Mouse (Mus musculus) E14TG2a.4 (cell line): ENCODE measurements around the gene Olfr734.

Experiments
- H3K27me3 ChIP-seq: 2 replicates; pipeline ENCODE4 v1.6.1; 2014; ENCODE audit warnings: low read length, control low read depth; ENCODE audit not compliant: insufficient read depth
- H3K36me3 ChIP-seq: 2 replicates; pipeline ENCODE4 v1.6.1; 2014; ENCODE audit warnings: low read length, control low read depth; ENCODE audit not compliant: insufficient read depth
- H3K4me1 ChIP-seq: replicated peaks from 2 replicates; pipeline ENCODE4 v1.6.1; 2014; ENCODE audit warnings: low read depth, low read length, control low read depth
- H3K4me3 ChIP-seq: replicated peaks from 2 replicates; pipeline ENCODE4 v1.5.1; 2014; ENCODE audit warnings: mild to moderate bottlenecking, low read length
- H3K9me3 ChIP-seq: 2 replicates; pipeline ENCODE4 v1.6.1; 2014; ENCODE audit warnings: low read length, control low read depth
- CTCF ChIP-seq: conservative IDR thresholded peaks from 2 replicates; pipeline ENCODE4 v1.5.1; 2014; ENCODE audit warnings: low read length
- NANOG ChIP-seq: IDR thresholded peaks from 2 replicates; pipeline ENCODE4 v1.6.1; 2014; ENCODE audit warnings: borderline replicate concordance, low read length, mixed read lengths
- POU5F1 ChIP-seq: IDR thresholded peaks from 2 replicates; pipeline ENCODE4 v1.6.1; 2014; ENCODE audit warnings: low read length, borderline replicate concordance

The Olfr734 gene

DNA sequence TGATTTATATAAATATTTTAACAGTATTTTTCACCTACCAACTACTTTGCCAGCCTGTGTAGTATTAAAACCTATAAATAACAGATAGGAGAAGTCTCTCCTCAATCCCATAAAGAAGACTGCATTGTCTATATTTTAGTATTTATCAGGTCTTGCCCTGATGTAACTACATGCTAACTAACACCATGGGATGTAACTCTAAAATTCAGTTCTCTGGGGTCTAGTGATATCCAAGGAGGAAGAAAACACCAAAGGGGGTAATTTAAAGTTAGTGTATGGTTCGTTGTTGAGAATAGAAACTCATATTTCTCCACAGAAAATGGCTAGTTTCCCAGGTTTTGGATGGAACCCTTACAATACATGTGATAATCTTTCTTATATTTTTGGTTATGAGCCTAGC is at the start of gene Olfr734:
TSS of gene Olfr734 (minus strand) at position 101 of the 400 bp plus-strand sequence.
- TF ChIP-seq NANOG (no peak), POU5F1 (no peak), CTCF (no peak)
- H3K4me1 ChIP-seq = no peaks in the 10 kb centered on the region
- H3K36me3 ChIP-seq = no peaks in the 10 kb centered on the region
- no peak within 1 kb of the TSS for H3K4me3 ChIP-seq
- H3K9me3 ChIP-seq = peaks cover 7% of the 10 kb centered on the region; the same call in 1 of the 2 replicates
- no peaks in the 10 kb centered on the region for H3K27me3 ChIP-seq

DNA sequence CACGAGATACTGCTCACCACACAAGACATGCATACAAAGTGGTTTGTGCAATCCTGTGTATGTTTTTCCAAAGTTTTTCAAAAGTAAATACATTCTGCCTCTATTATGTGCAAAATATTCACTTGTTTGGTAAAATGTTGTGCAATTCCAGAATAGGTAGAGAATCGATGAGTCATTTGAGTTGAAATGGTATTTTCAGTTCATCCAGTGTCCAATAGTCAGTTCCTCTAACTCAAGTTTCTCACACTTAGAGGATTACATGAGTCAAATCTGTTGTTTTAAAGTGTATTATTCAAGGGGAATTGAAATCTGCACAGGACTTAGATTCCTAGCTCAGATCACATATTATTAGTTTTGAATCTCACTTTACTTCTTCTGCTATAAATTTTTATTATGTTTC is 37.0 kb upstream of the Olfr734 start:
- Histone ChIP-seq H3K36me3 (no peaks in the 10 kb centered on the region), H3K27me3 (no peaks in the 10 kb centered on the region), H3K9me3 (no peaks in the 10 kb centered on the region), H3K4me1 (no peaks in the 10 kb centered on the region), H3K4me3 (no peak overlapping the region)
- TF ChIP-seq CTCF (no peak), POU5F1 (no peak), NANOG (no peak)

DNA sequence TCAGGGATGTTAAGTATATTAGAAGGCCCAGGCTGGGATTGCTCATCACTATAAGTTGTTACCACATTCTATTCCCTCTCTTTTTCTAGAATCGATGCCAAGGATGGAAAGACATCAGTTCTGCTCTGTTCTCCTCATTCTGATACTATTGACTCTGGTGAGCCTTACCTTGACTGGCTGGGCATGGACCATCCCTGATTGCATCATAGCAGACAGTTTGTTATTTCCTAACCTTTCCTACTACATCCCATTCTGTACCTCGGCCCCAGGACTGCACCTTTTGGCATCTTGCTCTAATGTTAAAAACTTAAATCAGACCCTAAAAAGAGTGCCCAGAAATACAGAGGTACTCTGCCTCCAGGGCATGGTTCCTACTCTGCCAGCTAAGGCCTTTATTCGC is 33.9 kb upstream of the Olfr734 start:
- Histone ChIP-seq H3K9me3 (peaks cover 4% of the 10 kb centered on the region; the same call in 1 of the 2 replicates), H3K4me3 (no peak overlapping the region), H3K27me3 (no peaks in the 10 kb centered on the region), H3K4me1 (no peaks in the 10 kb centered on the region), H3K36me3 (no peaks in the 10 kb centered on the region)
- TF ChIP-seq POU5F1 (no peak), NANOG (no peak), CTCF (no peak)

DNA sequence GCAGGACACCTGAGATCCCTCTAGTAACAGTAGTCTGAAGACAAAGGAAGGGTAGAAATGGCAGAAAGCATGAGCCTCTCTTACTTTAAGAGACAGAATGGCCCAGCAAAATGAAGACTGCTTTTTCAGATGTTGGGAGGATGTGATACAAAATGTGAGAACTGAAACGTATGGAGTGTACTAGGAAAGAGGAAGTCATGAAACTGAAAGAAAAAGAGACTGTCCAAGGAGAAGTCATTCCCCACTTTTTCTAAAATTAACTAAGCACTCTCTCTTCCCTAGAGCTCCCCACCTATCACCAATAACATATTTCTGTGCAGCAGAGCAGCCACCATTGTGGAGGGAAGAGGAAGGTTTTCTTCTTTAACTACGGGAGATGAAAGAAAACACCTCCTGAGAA is 31.0 kb upstream of the Olfr734 start, which contains the start of gene Tlr11:
TSS of gene Tlr11 (plus strand) at position 322 of the 400 bp plus-strand sequence.
- Histone ChIP-seq H3K4me1 (no peaks in the 10 kb centered on the region), H3K4me3 (no peak within 1 kb of the TSS), H3K27me3 (no peaks in the 10 kb centered on the region), H3K9me3 (peaks cover 17% of the 10 kb centered on the region), H3K36me3 (no peaks in the 10 kb centered on the region)
- TF ChIP-seq POU5F1 (no peak), CTCF (no peak), NANOG (no peak)

DNA sequence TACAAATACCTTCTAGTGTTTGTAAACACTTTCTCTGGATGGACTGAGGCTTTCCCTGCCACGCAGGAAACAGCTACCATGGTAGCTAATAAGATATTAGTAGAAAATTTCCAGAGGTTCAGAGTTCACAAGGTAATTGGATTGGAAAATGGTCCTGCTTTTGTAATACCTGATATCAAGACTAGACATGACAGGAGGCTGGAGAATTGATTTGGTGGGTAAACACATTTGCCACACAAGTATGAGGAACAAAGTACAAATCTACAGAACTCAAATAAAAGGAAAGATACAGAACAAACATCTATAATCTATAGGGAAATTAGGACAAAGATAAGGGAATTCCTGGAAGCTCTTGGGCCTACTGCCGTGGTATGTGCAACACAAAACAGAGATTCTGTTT is 30.2 kb upstream of the Olfr734 start:
- Histone ChIP-seq H3K9me3 (peaks cover 17% of the 10 kb centered on the region), H3K4me3 (no peak overlapping the region), H3K36me3 (no peaks in the 10 kb centered on the region), H3K4me1 (no peaks in the 10 kb centered on the region), H3K27me3 (no peaks in the 10 kb centered on the region)
- TF ChIP-seq CTCF (no peak), NANOG (no peak), POU5F1 (no peak)

DNA sequence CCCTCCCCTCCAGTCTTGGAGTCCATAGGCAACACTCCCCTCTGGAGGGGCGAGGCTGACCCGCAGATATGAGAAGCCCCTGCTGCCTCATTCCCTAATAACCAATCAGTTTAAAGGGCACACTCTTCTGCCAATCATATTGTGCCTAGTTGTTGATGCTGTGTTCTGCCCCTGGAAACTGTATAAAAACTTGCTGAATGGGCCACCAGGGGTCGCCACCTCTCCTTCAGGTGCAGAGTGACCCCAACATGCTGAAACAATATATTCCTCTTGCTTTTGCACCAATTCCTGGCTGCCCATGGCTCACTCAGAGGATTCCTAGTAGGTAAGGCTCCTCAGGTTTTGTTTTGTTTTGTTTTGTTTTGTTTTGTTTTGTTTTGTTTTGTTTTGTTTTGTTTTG is 25.9 kb upstream of the Olfr734 start:
- no peaks in the 10 kb centered on the region for H3K4me1 ChIP-seq
- H3K9me3 ChIP-seq = peaks cover 17% of the 10 kb centered on the region
- H3K36me3 ChIP-seq = no peaks in the 10 kb centered on the region
- H3K27me3 ChIP-seq = no peaks in the 10 kb centered on the region
- TF ChIP-seq CTCF (peak; percentile 59), POU5F1 (no peak), NANOG (no peak)
- H3K4me3 ChIP-seq = no peak overlapping the region

DNA sequence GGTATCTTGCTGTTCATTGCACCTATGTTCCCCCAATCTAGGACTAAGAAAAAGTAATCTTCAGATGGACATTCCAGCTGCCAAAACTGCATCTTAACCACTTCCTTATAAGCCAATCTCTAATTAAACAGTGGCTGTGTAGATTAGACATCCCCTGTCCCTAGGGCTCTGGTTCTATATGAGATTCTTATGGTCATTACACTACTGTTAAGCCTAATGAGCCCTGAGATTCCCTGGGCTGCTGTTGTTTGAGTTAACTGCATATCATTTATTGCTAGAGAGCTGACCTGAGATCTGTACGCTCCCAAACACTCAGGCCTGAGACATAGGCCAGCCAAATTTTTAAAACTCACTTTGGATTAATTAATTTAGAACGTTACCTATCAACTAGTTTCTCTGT is 22.2 kb upstream of the Olfr734 start, which contains the start of gene Olfr735:
TSS of gene Olfr735 (minus strand) at position 77 of the 400 bp plus-strand sequence.
- H3K4me1 ChIP-seq = no peaks in the 10 kb centered on the region
- H3K36me3 ChIP-seq = no peaks in the 10 kb centered on the region
- H3K4me3 ChIP-seq = no peak within 1 kb of the TSS
- no peaks in the 10 kb centered on the region for H3K27me3 ChIP-seq
- TF ChIP-seq NANOG (no peak), CTCF (no peak), POU5F1 (no peak)
- no peaks in the 10 kb centered on the region for H3K9me3 ChIP-seq

DNA sequence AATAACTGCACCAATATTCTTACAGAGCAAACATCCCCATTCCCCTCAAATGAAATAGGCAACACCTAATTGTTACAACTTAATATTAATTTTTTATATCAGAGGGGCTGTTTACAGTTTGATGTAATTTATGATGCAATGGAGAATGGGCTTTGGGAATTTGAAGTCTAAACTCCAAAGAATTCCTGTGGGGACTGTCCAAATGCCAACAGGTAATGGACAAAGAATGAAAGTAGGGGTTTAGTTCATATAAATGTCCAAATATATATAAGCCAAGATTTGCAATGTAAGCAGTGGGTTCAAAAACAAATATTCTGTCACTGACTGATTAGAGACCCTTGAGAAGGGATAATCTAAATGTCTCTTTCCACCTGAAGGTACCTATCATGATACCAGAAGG is 25.1 kb downstream of the Olfr734 start, which contains the start of gene Olfr733:
TSS of gene Olfr733 (minus strand) at position 101 of the 400 bp plus-strand sequence.
- Histone ChIP-seq H3K36me3 (no peaks in the 10 kb centered on the region), H3K9me3 (no peaks in the 10 kb centered on the region), H3K27me3 (no peaks in the 10 kb centered on the region), H3K4me1 (no peaks in the 10 kb centered on the region), H3K4me3 (no peak within 1 kb of the TSS)
- TF ChIP-seq NANOG (no peak), POU5F1 (no peak), CTCF (no peak)

DNA sequence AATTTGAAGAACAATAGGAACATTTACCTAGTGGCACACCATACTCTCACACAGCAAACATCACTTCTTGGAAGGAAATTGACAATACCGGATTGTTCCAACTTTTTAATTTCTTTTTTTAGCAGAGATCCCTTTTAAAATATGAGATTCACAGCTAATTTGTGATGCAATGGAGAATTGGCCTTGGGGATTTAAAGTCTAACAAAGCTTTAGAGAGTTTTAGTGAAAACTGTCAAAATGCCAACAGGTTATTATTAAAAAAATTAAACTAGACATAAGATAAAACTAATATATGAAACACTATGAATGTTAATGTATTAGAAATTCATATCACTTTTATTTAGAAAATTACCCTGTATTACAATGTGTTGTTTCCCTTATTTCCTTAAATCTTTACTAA is 42.5 kb downstream of the Olfr734 start, which contains the start of gene Olfr732:
TSS of gene Olfr732 (minus strand) at position 101 of the 400 bp plus-strand sequence.
- Histone ChIP-seq H3K4me1 (no peaks in the 10 kb centered on the region), H3K9me3 (no peaks in the 10 kb centered on the region), H3K4me3 (no peak within 1 kb of the TSS), H3K27me3 (no peaks in the 10 kb centered on the region), H3K36me3 (no peaks in the 10 kb centered on the region)
- no peak for TF ChIP-seq CTCF
- TF ChIP-seq NANOG = no peak
- no peak for TF ChIP-seq POU5F1
